Mouse (Mus musculus): ENCODE measurements around the gene Ubtd2. TPM values are rescaled to one million over a fixed set of nuclear protein-coding genes. Genes with fewer than 3 reads are reported as not detected.
A peak's percentile ranks its signal among the peaks of the same experiment; 100 is the strongest.

The Ubtd2 gene
- polyA plus RNA-seq, 1 experiment from 2014 or later, result 22.6 TPM

- no peaks in the 10 kb centered on the region for H3K36me3 ChIP-seq (ENCODE audit: control insufficient read depth, insufficient read depth, low read length)
- 50% methylated on average over 14 of the region's 14 CpGs for WGBS
- H3K27me3 ChIP-seq (replicated peaks; ENCODE audit: control insufficient read depth, insufficient read depth, low read length), result no peaks in the 10 kb centered on the region
- H3K27ac ChIP-seq (ENCODE audit: low read length), result peak overlapping the region; percentile 53
- no peak overlapping the region for H3K4me2 ChIP-seq (ENCODE audit: low read depth, low read length)
- peaks cover 42% of the 10 kb centered on the region for H3K4me1 ChIP-seq (ENCODE audit: control insufficient read depth, insufficient read depth, low read length)
- no peaks in the 10 kb centered on the region for H3K9me3 ChIP-seq (ENCODE audit: control insufficient read depth, low read length)
- 0 out of 2 replicates have a peak overlapping the region, but pooled peaks have one; percentile 15 for H3K9ac ChIP-seq (ENCODE audit: low read depth, low read length)
- ATAC-seq, result peak; percentile 37
- no peak overlapping the region for H3K4me3 ChIP-seq (ENCODE audit: low read length)
Measured at GRCm38 (mm10) chr11:32553311-32554140, 98.4 kb downstream of the Ubtd2 start.

GRCm38 (mm10) chr11:32554141-32555091, 99.2 kb downstream of the Ubtd2 start:
- Histone ChIP-seq H3K4me3 (ENCODE audit: low read length) (no peak overlapping the region), H3K36me3 (ENCODE audit: control insufficient read depth, insufficient read depth, low read length) (no peaks in the 10 kb centered on the region), H3K4me1 (ENCODE audit: control insufficient read depth, insufficient read depth, low read length) (peaks cover 45% of the 10 kb centered on the region), H3K9ac (ENCODE audit: low read depth, low read length) (no peak overlapping the region), H3K4me2 (ENCODE audit: low read depth, low read length) (0 out of 2 replicates have a peak overlapping the region, but pooled peaks have one; percentile 16), H3K27me3 (replicated peaks; ENCODE audit: control insufficient read depth, insufficient read depth, low read length) (no peaks in the 10 kb centered on the region), H3K27ac (ENCODE audit: low read length) (peak overlapping the region; percentile 53; the same call in 1 of the 2 replicates), H3K9me3 (ENCODE audit: control insufficient read depth, low read length) (no peaks in the 10 kb centered on the region)
- 68% methylated on average over 14 of the region's 14 CpGs for WGBS
- ATAC-seq, result peak; percentile 63

- no peaks in the 10 kb centered on the region for H3K27me3 ChIP-seq (replicated peaks; ENCODE audit: control insufficient read depth, insufficient read depth, low read length)
- H3K36me3 ChIP-seq (ENCODE audit: control insufficient read depth, insufficient read depth, low read length), result no peaks in the 10 kb centered on the region
- no peak overlapping the region for H3K4me3 ChIP-seq (ENCODE audit: low read length)
- 0 out of 2 replicates have a peak overlapping the region, but pooled peaks have one; percentile 42 for H3K27ac ChIP-seq (ENCODE audit: low read length)
- no peak for ATAC-seq
- no peak overlapping the region for H3K9ac ChIP-seq (ENCODE audit: low read depth, low read length)
- no peaks in the 10 kb centered on the region for H3K9me3 ChIP-seq (ENCODE audit: control insufficient read depth, low read length)
- 0 out of 2 replicates have a peak overlapping the region, but pooled peaks have one; percentile 16 for H3K4me2 ChIP-seq (ENCODE audit: low read depth, low read length)
- WGBS, result 92% methylated on average over 12 of the region's 12 CpGs
- peaks cover 45% of the 10 kb centered on the region for H3K4me1 ChIP-seq (ENCODE audit: control insufficient read depth, insufficient read depth, low read length)
Measured at GRCm38 (mm10) chr11:32555103-32555689, 100.0 kb downstream of the Ubtd2 start.

GRCm38 (mm10) chr11:32556333-32556990, 101.3 kb downstream of the Ubtd2 start:
- 79% methylated on average over 10 of the region's 10 CpGs for WGBS
- no peak overlapping the region for H3K9ac ChIP-seq (ENCODE audit: low read depth, low read length)
- no peak overlapping the region for H3K27ac ChIP-seq (ENCODE audit: low read length)
- H3K4me3 ChIP-seq (ENCODE audit: low read length), result no peak overlapping the region
- no peaks in the 10 kb centered on the region for H3K36me3 ChIP-seq (ENCODE audit: control insufficient read depth, insufficient read depth, low read length)
- no peak for ATAC-seq
- H3K9me3 ChIP-seq (ENCODE audit: control insufficient read depth, low read length), result no peaks in the 10 kb centered on the region
- peaks cover 41% of the 10 kb centered on the region for H3K4me1 ChIP-seq (ENCODE audit: control insufficient read depth, insufficient read depth, low read length)
- H3K27me3 ChIP-seq (replicated peaks; ENCODE audit: control insufficient read depth, insufficient read depth, low read length), result no peaks in the 10 kb centered on the region
- no peak overlapping the region for H3K4me2 ChIP-seq (ENCODE audit: low read depth, low read length)

GRCm38 (mm10) chr11:32558026-32558425, 102.9 kb downstream of the Ubtd2 start:
- H3K27ac ChIP-seq (ENCODE audit: low read length), result no peak overlapping the region
- H3K9me3 ChIP-seq (ENCODE audit: control insufficient read depth, low read length), result no peaks in the 10 kb centered on the region
- H3K9ac ChIP-seq (ENCODE audit: low read depth, low read length), result no peak overlapping the region
- H3K4me2 ChIP-seq (ENCODE audit: low read depth, low read length), result no peak overlapping the region
- no peaks in the 10 kb centered on the region for H3K36me3 ChIP-seq (ENCODE audit: control insufficient read depth, insufficient read depth, low read length)
- ATAC-seq, result no peak
- WGBS, result 93% methylated on average over 4 of the region's 4 CpGs
- no peaks in the 10 kb centered on the region for H3K27me3 ChIP-seq (replicated peaks; ENCODE audit: control insufficient read depth, insufficient read depth, low read length)
- H3K4me1 ChIP-seq (ENCODE audit: control insufficient read depth, insufficient read depth, low read length), result peaks cover 29% of the 10 kb centered on the region
- H3K4me3 ChIP-seq (ENCODE audit: low read length), result no peak overlapping the region

- Histone ChIP-seq H3K4me3 (ENCODE audit: low read length) (no peak overlapping the region), H3K4me2 (ENCODE audit: low read depth, low read length) (no peak overlapping the region), H3K9ac (ENCODE audit: low read depth, low read length) (no peak overlapping the region), H3K27me3 (replicated peaks; ENCODE audit: control insufficient read depth, insufficient read depth, low read length) (no peaks in the 10 kb centered on the region), H3K36me3 (ENCODE audit: control insufficient read depth, insufficient read depth, low read length) (no peaks in the 10 kb centered on the region), H3K4me1 (ENCODE audit: control insufficient read depth, insufficient read depth, low read length) (peaks cover 26% of the 10 kb centered on the region), H3K27ac (ENCODE audit: low read length) (no peak overlapping the region), H3K9me3 (ENCODE audit: control insufficient read depth, low read length) (no peaks in the 10 kb centered on the region)
- 0 out of 2 replicates have a peak, but pooled peaks have one; percentile 26 for ATAC-seq
- 25% methylated on average over 8 of the region's 8 CpGs for WGBS
Measured at GRCm38 (mm10) chr11:32558677-32559076, 103.5 kb downstream of the Ubtd2 start.

- H3K36me3 ChIP-seq (ENCODE audit: control insufficient read depth, insufficient read depth, low read length), result no peaks in the 10 kb centered on the region
- H3K4me2 ChIP-seq (ENCODE audit: low read depth, low read length), result no peak overlapping the region
- H3K4me1 ChIP-seq (ENCODE audit: control insufficient read depth, insufficient read depth, low read length), result peaks cover 22% of the 10 kb centered on the region
- H3K9me3 ChIP-seq (ENCODE audit: control insufficient read depth, low read length), result no peaks in the 10 kb centered on the region
- no peak overlapping the region for H3K9ac ChIP-seq (ENCODE audit: low read depth, low read length)
- WGBS, result 86% methylated on average over 12 of the region's 12 CpGs
- no peak overlapping the region for H3K27ac ChIP-seq (ENCODE audit: low read length)
- ATAC-seq, result no peak
- H3K27me3 ChIP-seq (replicated peaks; ENCODE audit: control insufficient read depth, insufficient read depth, low read length), result no peaks in the 10 kb centered on the region
- H3K4me3 ChIP-seq (ENCODE audit: low read length), result no peak overlapping the region
Measured at GRCm38 (mm10) chr11:32560015-32560770, 105.0 kb downstream of the Ubtd2 start.

Data from intestine, embryonic 16.5 days (tissue).